Mouse (Mus musculus): ENCODE measurements at regions not wholly inside any gene's neighbourhood (a gene's known extent, or its start where the extent isn't known, plus 50 kb on each side); places are given as distances from the start of the nearest gene placed in this dataset.
A peak's percentile ranks its signal among the peaks of the same experiment; 100 is the strongest.

GRCm38 (mm10) chr12:25861100-25861499 is 554.0 kb downstream of the Rnf144a start:
- no peak overlapping the region for H3K4me2 ChIP-seq (replicated peaks; ENCODE audit: low read depth)
- no peak for TF ChIP-seq EP300 (optimal IDR thresholded peaks at IDR 0.05)
- no peak for TF ChIP-seq CTCF (IDR thresholded peaks at IDR 0.05; ENCODE audit: low read depth)
- no peaks in the 10 kb centered on the region for H3K27me3 ChIP-seq (ENCODE audit: control insufficient read depth, insufficient read depth, low read length)
- H3K9ac ChIP-seq (ENCODE audit: low read length) = no peak overlapping the region
- ATAC-seq (ENCODE audit: low FRiP score, low TSS enrichment) (no peak), DNase-seq (ENCODE audit: low spot score) (no peak)
- no peaks in the 10 kb centered on the region for H3K36me3 ChIP-seq (ENCODE audit: control insufficient read depth, insufficient read depth, low read length)
- 64% methylated on average over 3 of the region's 3 CpGs for whole genome bisulfite sequencing
- H3K4me3 ChIP-seq (ENCODE audit: low read depth, low read length) = no peak overlapping the region
- H3K9me3 ChIP-seq (ENCODE audit: control insufficient read depth, low read length) = no peaks in the 10 kb centered on the region
- H3K27ac ChIP-seq (replicated peaks) = no peak overlapping the region
- H3K4me1 ChIP-seq (replicated peaks; ENCODE audit: control insufficient read depth, insufficient read depth) = no peaks in the 10 kb centered on the region

- Histone ChIP-seq H3K4me2 (replicated peaks; ENCODE audit: low read depth) (no peak overlapping the region), H3K4me1 (replicated peaks; ENCODE audit: control insufficient read depth, insufficient read depth) (no peaks in the 10 kb centered on the region), H3K4me3 (ENCODE audit: low read depth, low read length) (no peak overlapping the region), H3K27me3 (ENCODE audit: control insufficient read depth, insufficient read depth, low read length) (no peaks in the 10 kb centered on the region), H3K9ac (ENCODE audit: low read length) (no peak overlapping the region), H3K36me3 (ENCODE audit: control insufficient read depth, insufficient read depth, low read length) (no peaks in the 10 kb centered on the region), H3K9me3 (ENCODE audit: control insufficient read depth, low read length) (no peaks in the 10 kb centered on the region), H3K27ac (replicated peaks) (no peak overlapping the region)
- TF ChIP-seq CTCF (IDR thresholded peaks at IDR 0.05; ENCODE audit: low read depth) = no peak
- no peak for TF ChIP-seq EP300 (optimal IDR thresholded peaks at IDR 0.05)
- DNase-seq (ENCODE audit: low spot score) (no peak), ATAC-seq (ENCODE audit: low FRiP score, low TSS enrichment) (no peak)
- 66% methylated on average over 6 of the region's 6 CpGs for WGBS
Observed at GRCm38 (mm10) chr12:25858397-25858796, 556.7 kb downstream of the Rnf144a start.

- Histone ChIP-seq H3K9me3 (ENCODE audit: control insufficient read depth, low read length) (no peaks in the 10 kb centered on the region), H3K27ac (replicated peaks) (no peak overlapping the region), H3K36me3 (ENCODE audit: control insufficient read depth, insufficient read depth, low read length) (no peaks in the 10 kb centered on the region), H3K27me3 (ENCODE audit: control insufficient read depth, insufficient read depth, low read length) (no peaks in the 10 kb centered on the region), H3K4me3 (ENCODE audit: low read depth, low read length) (no peak overlapping the region), H3K4me2 (replicated peaks; ENCODE audit: low read depth) (no peak overlapping the region), H3K4me1 (replicated peaks; ENCODE audit: control insufficient read depth, insufficient read depth) (no peaks in the 10 kb centered on the region), H3K9ac (ENCODE audit: low read length) (no peak overlapping the region)
- TF ChIP-seq CTCF (IDR thresholded peaks at IDR 0.05; ENCODE audit: low read depth) (no peak), EP300 (optimal IDR thresholded peaks at IDR 0.05) (no peak)
- WGBS = 75% methylated on average over 7 of the region's 7 CpGs
- DNase-seq (ENCODE audit: low spot score) (no peak), ATAC-seq (ENCODE audit: low FRiP score, low TSS enrichment) (no peak)
Observed at GRCm38 (mm10) chr12:25830057-25830456, 585.0 kb downstream of the Rnf144a start.

GRCm38 (mm10) chr12:25827961-25828360 is 587.1 kb downstream of the Rnf144a start:
- no peak overlapping the region for H3K4me2 ChIP-seq (replicated peaks; ENCODE audit: low read depth)
- TF ChIP-seq CTCF (IDR thresholded peaks at IDR 0.05; ENCODE audit: low read depth) = no peak
- TF ChIP-seq EP300 (optimal IDR thresholded peaks at IDR 0.05) = no peak
- ATAC-seq (ENCODE audit: low FRiP score, low TSS enrichment) (no peak), DNase-seq (ENCODE audit: low spot score) (no peak)
- H3K4me1 ChIP-seq (replicated peaks; ENCODE audit: control insufficient read depth, insufficient read depth) = no peaks in the 10 kb centered on the region
- WGBS = 77% methylated on average over 2 of the region's 2 CpGs
- no peak overlapping the region for H3K9ac ChIP-seq (ENCODE audit: low read length)
- H3K4me3 ChIP-seq (ENCODE audit: low read depth, low read length) = no peak overlapping the region
- no peaks in the 10 kb centered on the region for H3K36me3 ChIP-seq (ENCODE audit: control insufficient read depth, insufficient read depth, low read length)
- no peak overlapping the region for H3K27ac ChIP-seq (replicated peaks)
- no peaks in the 10 kb centered on the region for H3K27me3 ChIP-seq (ENCODE audit: control insufficient read depth, insufficient read depth, low read length)
- no peaks in the 10 kb centered on the region for H3K9me3 ChIP-seq (ENCODE audit: control insufficient read depth, low read length)

- Histone ChIP-seq H3K4me3 (ENCODE audit: low read depth, low read length) (no peak overlapping the region), H3K27ac (replicated peaks) (no peak overlapping the region), H3K36me3 (ENCODE audit: control insufficient read depth, insufficient read depth, low read length) (no peaks in the 10 kb centered on the region), H3K9me3 (ENCODE audit: control insufficient read depth, low read length) (no peaks in the 10 kb centered on the region), H3K4me1 (replicated peaks; ENCODE audit: control insufficient read depth, insufficient read depth) (no peaks in the 10 kb centered on the region), H3K27me3 (ENCODE audit: control insufficient read depth, insufficient read depth, low read length) (no peaks in the 10 kb centered on the region), H3K4me2 (replicated peaks; ENCODE audit: low read depth) (no peak overlapping the region), H3K9ac (ENCODE audit: low read length) (no peak overlapping the region)
- WGBS = 16% methylated on average over 3 of the region's 3 CpGs
- TF ChIP-seq CTCF (IDR thresholded peaks at IDR 0.05; ENCODE audit: low read depth) (peak; percentile 49), EP300 (optimal IDR thresholded peaks at IDR 0.05) (no peak)
- DNase-seq (ENCODE audit: low spot score) (no peak), ATAC-seq (ENCODE audit: low FRiP score, low TSS enrichment) (no peak)
Observed at GRCm38 (mm10) chr12:25826928-25827327, 588.1 kb downstream of the Rnf144a start.

GRCm38 (mm10) chr12:25826451-25826850 is 588.6 kb downstream of the Rnf144a start:
- Histone ChIP-seq H3K4me2 (replicated peaks; ENCODE audit: low read depth) (no peak overlapping the region), H3K27me3 (ENCODE audit: control insufficient read depth, insufficient read depth, low read length) (no peaks in the 10 kb centered on the region), H3K27ac (replicated peaks) (no peak overlapping the region), H3K4me3 (ENCODE audit: low read depth, low read length) (no peak overlapping the region), H3K4me1 (replicated peaks; ENCODE audit: control insufficient read depth, insufficient read depth) (no peaks in the 10 kb centered on the region), H3K9me3 (ENCODE audit: control insufficient read depth, low read length) (no peaks in the 10 kb centered on the region), H3K9ac (ENCODE audit: low read length) (no peak overlapping the region), H3K36me3 (ENCODE audit: control insufficient read depth, insufficient read depth, low read length) (no peaks in the 10 kb centered on the region)
- no peak for DNase-seq (ENCODE audit: low spot score)
- 54% methylated on average over 4 of the region's 4 CpGs for WGBS
- TF ChIP-seq CTCF (IDR thresholded peaks at IDR 0.05; ENCODE audit: low read depth) (no peak), EP300 (optimal IDR thresholded peaks at IDR 0.05) (no peak)
- no peak for ATAC-seq (ENCODE audit: low FRiP score, low TSS enrichment)

Measured in stomach, postnatal 0 days (tissue).